Mouse (Mus musculus): ENCODE data around the gene Nlrp6. TPM values are rescaled to one million over a fixed set of nuclear protein-coding genes. Genes with fewer than 3 reads are reported as not detected.
A peak's percentile ranks its signal among the peaks of the same experiment; 100 is the strongest.

The Nlrp6 gene
- polyA plus RNA-seq, 1 experiment = 0.32 TPM

GRCm38 (mm10) chr7:140900220-140900619 lies 20.5 kb upstream of the Nlrp6 start, which contains the start of gene Cox8b:
Gene Cox8b (minus strand): TSS chr7:140900446.
- Histone ChIP-seq H3K27me3 (ENCODE audit: control insufficient read depth, insufficient read depth, low read length) (no peaks in the 10 kb centered on the region), H3K4me1 (replicated peaks; ENCODE audit: control insufficient read depth, insufficient read depth, low read length) (no peaks in the 10 kb centered on the region), H3K4me3 (ENCODE audit: control insufficient read depth, insufficient read depth, low read length) (no peak within 1 kb of the TSS), H3K27ac (ENCODE audit: control insufficient read depth, insufficient read depth, low read length) (no peak within 1 kb of the TSS), H3K36me3 (ENCODE audit: control insufficient read depth, insufficient read depth, low read length) (peaks cover 12% of the 10 kb centered on the region)
- 83% methylated on average over 10 of the region's 10 CpGs for WGBS
- DNase-seq = no peak
- TF ChIP-seq CTCF (IDR thresholded peaks at IDR 0.05; ENCODE audit: borderline replicate concordance, control insufficient read depth, extremely low read depth, insufficient read depth, low read length, poor library complexity) = no peak

- no peak for DNase-seq
- TF ChIP-seq POLR2A (IDR thresholded peaks at IDR 0.05; ENCODE audit: control insufficient read depth, extremely low read depth, insufficient read depth, low read length, poor library complexity) = no peak
- TF ChIP-seq CTCF (IDR thresholded peaks at IDR 0.05; ENCODE audit: borderline replicate concordance, control insufficient read depth, extremely low read depth, insufficient read depth, low read length, poor library complexity) = no peak
- Histone ChIP-seq H3K4me1 (replicated peaks; ENCODE audit: control insufficient read depth, insufficient read depth, low read length) (no peaks in the 10 kb centered on the region), H3K27me3 (ENCODE audit: control insufficient read depth, insufficient read depth, low read length) (no peaks in the 10 kb centered on the region), H3K36me3 (ENCODE audit: control insufficient read depth, insufficient read depth, low read length) (peaks cover 7% of the 10 kb centered on the region), H3K4me3 (ENCODE audit: control insufficient read depth, insufficient read depth, low read length) (no peak overlapping the region), H3K27ac (ENCODE audit: control insufficient read depth, insufficient read depth, low read length) (no peak overlapping the region)
- 93% methylated on average over 15 of the region's 15 CpGs for WGBS
Observed at GRCm38 (mm10) chr7:140902036-140902875, 18.4 kb upstream of the Nlrp6 start.

- TF ChIP-seq CTCF (IDR thresholded peaks at IDR 0.05; ENCODE audit: borderline replicate concordance, control insufficient read depth, extremely low read depth, insufficient read depth, low read length, poor library complexity) (peak; percentile 90; the same call in 1 of the 2 replicates), POLR2A (IDR thresholded peaks at IDR 0.05; ENCODE audit: control insufficient read depth, extremely low read depth, insufficient read depth, low read length, poor library complexity) (no peak)
- 28% methylated on average over 13 of the region's 13 CpGs for WGBS
Observed at GRCm38 (mm10) chr7:140903212-140903611, 17.5 kb upstream of the Nlrp6 start.

GRCm38 (mm10) chr7:140905642-140906081 lies 15.0 kb upstream of the Nlrp6 start:
- Histone ChIP-seq H3K36me3 (ENCODE audit: control insufficient read depth, insufficient read depth, low read length) (no peaks in the 10 kb centered on the region), H3K27me3 (ENCODE audit: control insufficient read depth, insufficient read depth, low read length) (no peaks in the 10 kb centered on the region), H3K4me3 (ENCODE audit: control insufficient read depth, insufficient read depth, low read length) (no peak overlapping the region), H3K27ac (ENCODE audit: control insufficient read depth, insufficient read depth, low read length) (no peak overlapping the region), H3K4me1 (replicated peaks; ENCODE audit: control insufficient read depth, insufficient read depth, low read length) (peaks cover 8% of the 10 kb centered on the region)
- no peak for DNase-seq
- 99% methylated on average over 2 of the region's 2 CpGs for WGBS
- TF ChIP-seq CTCF (IDR thresholded peaks at IDR 0.05; ENCODE audit: borderline replicate concordance, control insufficient read depth, extremely low read depth, insufficient read depth, low read length, poor library complexity) (no peak), POLR2A (IDR thresholded peaks at IDR 0.05; ENCODE audit: control insufficient read depth, extremely low read depth, insufficient read depth, low read length, poor library complexity) (no peak)

More at GRCm38 (mm10) chr7:140903212-140903611, 17.5 kb upstream of the Nlrp6 start:
- Histone ChIP-seq H3K4me3 (ENCODE audit: control insufficient read depth, insufficient read depth, low read length) (no peak overlapping the region), H3K4me1 (replicated peaks; ENCODE audit: control insufficient read depth, insufficient read depth, low read length) (no peaks in the 10 kb centered on the region), H3K27me3 (ENCODE audit: control insufficient read depth, insufficient read depth, low read length) (no peaks in the 10 kb centered on the region), H3K36me3 (ENCODE audit: control insufficient read depth, insufficient read depth, low read length) (no peaks in the 10 kb centered on the region; the same call in 1 of the 2 replicates), H3K27ac (ENCODE audit: control insufficient read depth, insufficient read depth, low read length) (no peak overlapping the region)
- peak; percentile 82 for DNase-seq

GRCm38 (mm10) chr7:140907131-140907530 lies 13.6 kb upstream of the Nlrp6 start:
- Histone ChIP-seq H3K36me3 (ENCODE audit: control insufficient read depth, insufficient read depth, low read length) (no peaks in the 10 kb centered on the region), H3K27me3 (ENCODE audit: control insufficient read depth, insufficient read depth, low read length) (no peaks in the 10 kb centered on the region), H3K4me3 (ENCODE audit: control insufficient read depth, insufficient read depth, low read length) (no peak overlapping the region), H3K27ac (ENCODE audit: control insufficient read depth, insufficient read depth, low read length) (no peak overlapping the region), H3K4me1 (replicated peaks; ENCODE audit: control insufficient read depth, insufficient read depth, low read length) (peaks cover 8% of the 10 kb centered on the region)
- 92% methylated on average over 13 of the region's 13 CpGs for WGBS
- no peak for DNase-seq
- TF ChIP-seq CTCF (IDR thresholded peaks at IDR 0.05; ENCODE audit: borderline replicate concordance, control insufficient read depth, extremely low read depth, insufficient read depth, low read length, poor library complexity) = no peak
- TF ChIP-seq POLR2A (IDR thresholded peaks at IDR 0.05; ENCODE audit: control insufficient read depth, extremely low read depth, insufficient read depth, low read length, poor library complexity) = no peak

GRCm38 (mm10) chr7:140907697-140908096 lies 13.0 kb upstream of the Nlrp6 start:
- 87% methylated on average over 7 of the region's 7 CpGs for WGBS
- H3K27ac ChIP-seq (ENCODE audit: control insufficient read depth, insufficient read depth, low read length) = no peak overlapping the region
- H3K27me3 ChIP-seq (ENCODE audit: control insufficient read depth, insufficient read depth, low read length) = no peaks in the 10 kb centered on the region
- H3K4me3 ChIP-seq (ENCODE audit: control insufficient read depth, insufficient read depth, low read length) = no peak overlapping the region
- no peak for DNase-seq
- TF ChIP-seq CTCF (IDR thresholded peaks at IDR 0.05; ENCODE audit: borderline replicate concordance, control insufficient read depth, extremely low read depth, insufficient read depth, low read length, poor library complexity) = no peak
- no peak for TF ChIP-seq POLR2A (IDR thresholded peaks at IDR 0.05; ENCODE audit: control insufficient read depth, extremely low read depth, insufficient read depth, low read length, poor library complexity)
- peaks cover 8% of the 10 kb centered on the region for H3K4me1 ChIP-seq (replicated peaks; ENCODE audit: control insufficient read depth, insufficient read depth, low read length)
- no peaks in the 10 kb centered on the region for H3K36me3 ChIP-seq (ENCODE audit: control insufficient read depth, insufficient read depth, low read length)
